Mouse (Mus musculus) heart, postnatal 4 days (tissue): ENCODE results near the gene Pld2. TPM values are rescaled to one million over a fixed set of nuclear protein-coding genes. Genes with fewer than 3 reads are reported as not detected.
A peak's percentile ranks its signal among the peaks of the same experiment; 100 is the strongest.

ENCODE experiments used
- DNase-seq: peaks from one replicate; pipeline ENCODE4 v3.0.0; 2021
- total RNA-seq, 2 experiments: library from RNA; stranded (reverse); gene quantifications; 2 replicates each; pipeline ENCODE4 v1.2.3; 2021

The Pld2 gene
- total RNA-seq, 2 experiments from 2014 or later = 8.3 to 9.3 TPM

GRCm38 (mm10) chr11:70579710-70580357, 40.0 kb downstream of the Pld2 start:
- DNase-seq = no peak

- DNase-seq = no peak
These were observed 40.5 kb downstream of the Pld2 start for GRCm38 (mm10) chr11:70580358-70580720.

- DNase-seq = no peak
These were observed 41.1 kb downstream of the Pld2 start for GRCm38 (mm10) chr11:70580921-70581320.

- no peak for DNase-seq
These were observed 42.3 kb downstream of the Pld2 start for GRCm38 (mm10) chr11:70582196-70582595.

DNA sequence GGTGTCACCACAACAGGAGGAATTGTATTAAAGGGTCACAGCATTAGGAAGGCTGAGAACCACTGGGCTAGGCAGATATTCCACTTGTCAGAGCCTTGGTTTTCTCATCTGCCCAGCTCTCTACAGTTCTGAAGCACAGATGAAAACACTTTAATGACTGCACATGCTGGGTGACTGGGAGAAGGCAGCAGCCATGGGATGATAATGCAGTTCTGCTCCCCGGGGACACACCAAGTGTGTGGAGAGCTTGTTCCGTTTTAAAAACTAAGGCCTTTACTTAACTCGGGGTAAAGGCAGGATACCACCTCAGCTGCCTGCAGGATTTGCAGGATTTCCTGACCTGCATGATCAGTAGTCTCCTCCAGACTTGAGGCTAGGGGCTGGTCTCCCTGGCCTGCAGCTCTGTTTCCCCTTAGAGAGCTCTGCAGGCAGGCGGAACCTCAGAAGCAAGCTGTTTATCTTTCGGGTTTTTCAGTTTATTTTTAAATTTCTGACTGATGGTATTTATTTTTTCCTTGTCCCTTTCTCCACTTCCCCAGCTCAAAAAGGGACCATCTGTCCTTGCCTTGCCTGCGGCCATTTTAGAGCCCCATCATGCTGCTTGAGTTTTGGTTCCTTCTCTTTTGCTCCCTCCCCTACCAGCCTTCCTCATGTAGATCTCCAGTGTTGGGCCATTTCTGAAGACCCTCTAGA, 43.3 kb downstream of the Pld2 start:
- DNase-seq = peak; percentile 29

- DNase-seq = no peak
These were observed 43.9 kb downstream of the Pld2 start for GRCm38 (mm10) chr11:70583775-70584174.

DNA sequence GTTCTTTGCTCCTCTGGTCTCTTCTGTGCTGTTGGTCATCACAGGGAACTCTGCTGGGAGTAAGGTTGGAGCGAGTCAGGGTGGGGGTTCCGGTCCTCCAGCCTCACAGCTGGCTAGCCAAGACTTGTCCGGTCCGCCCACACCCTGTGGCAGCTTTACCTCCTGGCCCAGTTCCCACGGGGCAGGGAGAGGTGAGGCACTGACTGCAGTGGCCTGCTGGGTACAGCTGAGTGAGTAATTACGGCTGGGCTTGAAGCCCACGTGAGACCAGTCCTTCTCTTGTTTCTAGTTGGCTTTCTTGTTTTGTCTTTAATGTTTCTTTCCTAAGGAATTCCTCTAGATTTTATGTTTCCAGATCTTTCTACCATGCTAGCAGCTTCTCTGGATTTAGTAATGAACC, 45.6 kb downstream of the Pld2 start:
- DNase-seq = peak; percentile 74

DNA sequence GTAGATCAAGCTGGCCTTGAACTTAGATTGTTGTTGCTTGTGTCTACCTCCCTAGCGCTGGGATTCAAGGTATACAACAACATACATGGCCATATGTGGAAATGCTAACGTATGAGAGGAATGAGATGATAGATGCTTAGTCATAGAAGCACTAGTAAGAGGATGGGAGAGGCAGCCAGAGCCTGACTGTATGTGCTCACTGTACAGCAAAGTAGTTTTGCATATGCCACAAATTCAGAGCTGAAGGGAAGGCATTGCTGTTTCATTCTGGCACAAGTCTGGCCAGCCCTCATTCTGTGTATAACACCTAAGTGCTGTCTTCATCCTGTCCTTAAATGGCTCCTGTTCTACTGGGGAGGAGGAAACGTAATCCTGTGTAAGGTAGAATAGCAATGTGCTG, 46.4 kb downstream of the Pld2 start:
- no peak for DNase-seq

DNA sequence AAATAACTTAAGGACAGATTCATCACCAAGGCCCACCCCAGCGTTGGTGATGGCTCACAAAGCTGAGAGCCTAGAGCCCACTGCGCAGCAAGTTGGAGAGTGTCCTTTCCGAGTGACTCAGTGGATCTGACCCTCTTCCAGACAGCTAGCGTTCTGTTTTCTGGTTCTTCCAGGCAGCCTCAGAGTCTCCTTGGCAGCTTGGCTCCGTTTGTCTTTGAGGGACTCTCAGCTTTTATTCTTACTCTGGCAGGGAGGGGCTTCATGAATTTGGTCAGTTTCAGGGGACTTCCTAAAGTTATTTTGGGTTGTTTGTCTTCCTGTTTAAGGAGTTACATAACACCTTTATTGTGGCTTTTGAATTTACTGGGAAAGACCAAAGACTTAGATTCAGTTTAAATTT, 47.1 kb downstream of the Pld2 start:
- no peak for DNase-seq

GRCm38 (mm10) chr11:70591733-70592132, 51.9 kb downstream of the Pld2 start:
- no peak for DNase-seq

DNA sequence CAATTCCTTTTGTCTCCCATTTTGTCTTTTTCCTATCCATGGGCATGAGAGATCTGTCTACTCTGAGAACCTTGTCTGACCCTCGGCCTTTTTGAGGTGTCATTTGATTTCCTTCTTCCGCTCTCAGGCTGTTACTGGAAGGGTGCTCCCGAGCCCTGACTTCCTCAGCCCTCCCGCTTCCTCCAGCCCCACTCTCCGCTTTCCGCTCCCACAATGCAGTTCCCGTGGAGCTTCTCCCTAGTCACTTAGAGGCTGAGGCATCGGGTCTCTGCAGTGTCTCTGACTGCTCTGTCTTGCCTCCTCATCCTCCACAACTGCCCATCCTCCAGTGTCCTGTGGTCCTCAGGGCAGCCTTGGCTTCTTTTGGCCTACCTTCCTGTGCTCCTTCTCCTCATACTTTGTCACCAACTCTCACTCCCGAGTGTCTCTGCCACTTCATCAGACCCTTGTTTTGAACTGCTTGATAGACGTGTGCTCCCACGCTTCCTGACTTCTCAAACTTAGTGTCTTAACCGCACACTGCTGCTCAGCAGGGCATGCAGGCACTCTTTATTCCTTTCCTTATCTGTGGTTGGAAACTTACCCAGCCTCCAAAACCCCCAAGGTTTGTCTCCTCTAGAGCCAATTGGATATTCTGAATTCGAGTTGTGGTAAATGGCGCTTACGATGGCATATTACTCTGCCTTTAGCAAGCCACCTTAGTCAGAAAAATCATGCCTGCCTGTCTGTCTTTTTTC, 54.6 kb downstream of the Pld2 start:
- peak; percentile 36 for DNase-seq

- no peak for DNase-seq
These were observed 55.8 kb downstream of the Pld2 start for GRCm38 (mm10) chr11:70595638-70596037.

- DNase-seq = no peak
These were observed 56.2 kb downstream of the Pld2 start for GRCm38 (mm10) chr11:70596094-70596493.

DNA sequence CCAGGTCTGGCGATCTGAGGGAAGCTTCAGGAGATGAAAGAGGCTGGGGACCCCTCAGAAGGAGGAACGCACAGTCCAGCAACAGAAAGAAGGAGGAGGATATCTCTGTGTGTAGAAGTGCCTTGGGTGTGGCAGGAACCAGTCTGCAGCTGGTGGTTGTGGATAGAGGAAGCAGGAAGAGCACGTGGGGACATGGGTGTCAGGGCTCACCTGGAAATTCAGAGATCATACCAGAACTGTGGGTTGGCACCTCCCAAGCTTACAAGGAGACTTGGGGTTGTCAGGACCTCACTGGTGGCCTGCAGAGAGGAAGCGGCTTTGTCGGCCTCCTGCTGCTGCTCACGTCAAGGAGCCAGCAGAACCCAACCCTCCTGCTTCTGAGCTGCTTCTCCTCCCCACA, 57.4 kb downstream of the Pld2 start:
- DNase-seq = no peak

DNA sequence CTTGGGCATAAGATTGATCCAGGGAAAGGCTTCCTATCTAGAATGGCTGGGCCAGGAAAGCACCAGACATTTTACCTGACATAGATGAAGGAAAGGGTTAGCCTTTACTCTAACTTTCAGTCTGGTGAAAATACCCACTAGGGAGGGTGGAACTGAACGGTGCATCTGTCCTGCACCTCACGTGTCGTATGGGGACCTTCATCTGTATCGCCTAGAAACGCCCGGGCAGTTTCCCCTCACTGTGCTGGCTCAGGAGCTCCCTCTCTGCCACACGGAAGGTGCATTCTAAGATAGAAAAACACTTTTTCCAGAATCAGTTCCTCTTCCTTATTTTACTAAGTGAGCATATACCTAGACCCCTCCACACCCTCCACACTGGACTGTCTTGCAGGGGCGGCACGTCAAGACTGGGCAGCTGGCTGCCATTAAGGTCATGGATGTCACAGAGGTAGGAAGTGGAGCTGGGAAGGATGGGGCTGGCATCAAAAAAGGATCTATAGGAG, 58.6 kb downstream of the Pld2 start:
- no peak for DNase-seq

DNA sequence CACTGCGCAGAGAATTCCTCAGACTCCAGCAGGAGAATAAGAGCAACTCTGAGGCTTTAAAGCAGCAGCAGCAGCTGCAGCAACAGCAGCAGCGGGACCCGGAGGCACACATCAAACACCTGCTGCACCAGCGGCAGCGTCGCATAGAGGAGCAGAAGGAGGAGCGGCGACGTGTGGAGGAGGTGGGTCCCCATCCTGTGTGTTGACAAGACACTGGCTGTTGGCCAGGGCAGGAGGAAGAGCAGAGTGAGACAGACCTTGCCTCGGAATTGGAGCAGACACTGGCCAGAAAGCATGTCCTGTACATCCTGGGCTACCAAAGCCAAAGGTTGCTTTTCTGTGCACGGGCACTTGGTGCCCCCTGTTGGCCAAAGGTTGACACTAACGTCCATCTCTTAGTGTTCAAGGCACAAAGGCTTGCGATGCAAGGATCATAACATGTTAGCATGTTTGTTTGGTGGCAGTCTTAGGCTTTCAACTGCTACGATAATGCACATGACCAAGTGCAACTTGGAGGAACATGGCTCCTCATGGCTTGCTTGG, 65.2 kb downstream of the Pld2 start:
- peak; percentile 86 for DNase-seq

DNA sequence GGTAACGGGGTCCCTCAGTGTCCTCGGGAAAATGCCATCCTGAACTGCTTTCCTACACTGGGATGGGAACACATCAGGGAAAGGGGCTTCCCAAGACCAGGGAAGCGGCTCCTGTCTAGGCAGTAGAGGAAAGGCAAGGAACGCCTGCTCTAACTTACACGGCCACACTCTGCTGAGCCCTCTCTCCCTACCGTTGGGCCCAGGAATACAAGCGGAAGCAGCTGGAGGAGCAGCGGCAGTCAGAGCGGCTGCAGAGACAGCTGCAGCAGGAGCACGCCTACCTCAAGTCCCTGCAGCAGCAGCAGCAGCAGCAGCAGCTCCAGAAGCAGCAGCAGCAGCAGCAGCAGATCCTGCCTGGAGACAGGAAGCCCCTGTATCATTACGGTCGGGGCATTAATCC, 66.9 kb downstream of the Pld2 start:
- DNase-seq = no peak

DNA sequence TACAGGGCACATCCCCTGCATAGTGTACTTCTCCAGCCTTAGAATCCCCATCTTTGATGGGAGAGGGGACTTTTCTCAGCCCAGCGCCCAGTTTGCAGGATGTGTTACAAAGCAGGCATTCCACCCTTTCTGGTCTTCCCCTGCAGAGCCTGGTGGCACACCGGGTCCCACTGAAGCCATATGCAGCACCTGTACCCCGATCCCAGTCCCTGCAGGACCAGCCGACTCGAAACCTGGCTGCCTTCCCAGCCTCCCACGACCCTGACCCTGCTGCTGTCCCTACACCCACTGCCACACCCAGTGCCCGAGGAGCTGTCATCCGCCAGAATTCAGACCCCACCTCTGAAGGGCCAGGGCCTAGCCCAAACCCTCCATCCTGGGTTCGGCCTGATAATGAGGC, 67.7 kb downstream of the Pld2 start:
- DNase-seq = no peak

Other genes starting within 250 kb of the Pld2 start
- gene Alox12e, start 217.4 kb upstream of the Pld2 start, total RNA-seq = under 1 TPM in 1 of 2 experiments, not detected in 1; 0.20 TPM
- under 1 TPM; 0.19 to 0.52 TPM for gene Alox15, start 188.0 kb upstream of the Pld2 start, total RNA-seq
- 10 to 100 TPM; 25.6 to 27.9 TPM for gene Pelp1, start 130.0 kb upstream of the Pld2 start, total RNA-seq
- 10 to 100 TPM; 12.0 to 12.7 TPM for gene Arrb2, start 107.4 kb upstream of the Pld2 start, total RNA-seq
- 10 to 100 TPM; 12.3 to 13.2 TPM for gene Med11, start 88.1 kb upstream of the Pld2 start, total RNA-seq
- gene Zmynd15, start 80.6 kb upstream of the Pld2 start, total RNA-seq = 1 to 10 TPM in 1 of 2 experiments, under 1 TPM in 1; 0.92 to 2.0 TPM
- gene Cxcl16, start 80.1 kb upstream of the Pld2 start, total RNA-seq = 1 to 10 TPM; 6.2 to 6.5 TPM
- gene Tm4sf5, start 34.8 kb upstream of the Pld2 start, total RNA-seq = 1 to 10 TPM; 1.7 to 2.5 TPM
- gene Vmo1, start 25.4 kb upstream of the Pld2 start, total RNA-seq = under 1 TPM in 1 of 2 experiments, not detected in 1; 0.43 TPM
- not detected for gene Gltpd2, start 20.9 kb upstream of the Pld2 start, total RNA-seq
- gene Psmb6, start 14.7 kb upstream of the Pld2 start, total RNA-seq = 100 to 1,000 TPM; 296 TPM
- not detected for gene Gm40193, start 7.1 kb upstream of the Pld2 start, total RNA-seq
- gene Mink1, start 22.8 kb downstream of the Pld2 start, total RNA-seq = 10 to 100 TPM; 38.2 to 42.5 TPM
- not detected for gene 4930544D05Rik, start 75.8 kb downstream of the Pld2 start, total RNA-seq
- gene Chrne, start 79.2 kb downstream of the Pld2 start, total RNA-seq = not detected
- gene Gp1ba, start 99.1 kb downstream of the Pld2 start, total RNA-seq = under 1 TPM; 0.16 to 0.26 TPM
- gene Rnf167, start 107.2 kb downstream of the Pld2 start, total RNA-seq = 10 to 100 TPM; 42.1 to 42.8 TPM
- 100 to 1,000 TPM; 311 to 313 TPM for gene Slc25a11, start 107.4 kb downstream of the Pld2 start, total RNA-seq
- 100 to 1,000 TPM; 572 to 580 TPM for gene Pfn1, start 114.6 kb downstream of the Pld2 start, total RNA-seq
- gene Eno3, start 117.1 kb downstream of the Pld2 start, total RNA-seq = 1,000 to 10,000 TPM; 1,339 to 1,391 TPM
- 10 to 100 TPM; 86.2 to 92.3 TPM for gene Spag7, start 129.4 kb downstream of the Pld2 start, total RNA-seq
- 10 to 100 TPM; 22.2 to 23.5 TPM for gene Camta2, start 148.0 kb downstream of the Pld2 start, total RNA-seq
- gene Inca1, start 160.1 kb downstream of the Pld2 start, total RNA-seq = 1 to 10 TPM; 1.7 to 2.2 TPM
- 100 to 1,000 TPM; 238 to 241 TPM for gene Kif1c, start 160.5 kb downstream of the Pld2 start, total RNA-seq
- 10 to 100 TPM; 11.8 to 12.1 TPM for gene Zfp3, start 224.1 kb downstream of the Pld2 start, total RNA-seq